In genomic region chr14:75024793-75025710, GRCm38 (mm10) we compare ENCODE assay signal across 23 mouse cellular contexts. TPM values are rescaled to one million over a fixed set of nuclear protein-coding genes. Genes with fewer than 3 reads are reported as not detected.
DNase-seq lines count a peak whose midpoint lies in the region; ATAC-seq and TF ChIP-seq lines count a peak whose summit lies in the region.
"Had no signal": no experiment of that assay in that cellular context is flagged by ENCODE, and none has a peak within 500 bp of the region (broad histone marks: within the 10 kb centered on the region; RNA-seq: fewer than 3 reads in every experiment).

No protein-coding gene starts in this region.

- WGBS in kidney, postnatal 0 days: 64% methylated on average over 8 of the region's 8 CpGs
- WGBS in forebrain, embryonic 15.5 days: 86% methylated on average over 8 of the region's 8 CpGs

- no peak overlapping the region for H3K27ac ChIP-seq in kidney, postnatal 0 days
- peak overlapping the region; percentile 74 for H3K27ac ChIP-seq in CH12.LX (ENCODE audit: insufficient read depth, low read depth)
- H3K27ac ChIP-seq in forebrain, embryonic 15.5 days (replicated peaks): no peak overlapping the region
- H3K27ac ChIP-seq: embryonic facial prominence, embryonic 12.5 days; heart, embryonic 13.5 days; hindbrain, embryonic 15.5 days; lung, embryonic 15.5 days; midbrain, embryonic 13.5 days; neural tube, embryonic 13.5 days had no signal

- no peaks in the 10 kb centered on the region for H3K9me3 ChIP-seq in kidney, postnatal 0 days (replicated peaks; ENCODE audit: low read length)
- H3K9me3 ChIP-seq in CH12.LX (replicated peaks; ENCODE audit: low read length): peaks cover 6% of the 10 kb centered on the region
- no peaks in the 10 kb centered on the region for H3K9me3 ChIP-seq in forebrain, embryonic 15.5 days
- H3K9me3 ChIP-seq: embryonic facial prominence, embryonic 12.5 days; heart, embryonic 13.5 days; hindbrain, embryonic 15.5 days; lung, embryonic 15.5 days; midbrain, embryonic 13.5 days; neural tube, embryonic 13.5 days had no signal

- dilution Hi-C loops in CH12.LX (cut with MboI; ENCODE audit: extremely low pct_ligation_motif_present, extremely low pct_unique_long_range_greater_than_20kb, low sequenced_read_pairs): no loop called here

- no peaks in the 10 kb centered on the region for H3K4me1 ChIP-seq in kidney, postnatal 0 days (replicated peaks; ENCODE audit: insufficient read depth, low read length)
- peaks cover 16 to 84% of the 10 kb centered on the region in 2 experiments for H3K4me1 ChIP-seq in CH12.LX (ENCODE audit: control insufficient read depth in 1 of 2, insufficient read depth in 2 of 2)
- H3K4me1 ChIP-seq in forebrain, embryonic 15.5 days: no peaks in the 10 kb centered on the region
- H3K4me1 ChIP-seq: embryonic facial prominence, embryonic 12.5 days; hindbrain, embryonic 15.5 days; lung, embryonic 15.5 days; midbrain, embryonic 13.5 days; neural tube, embryonic 13.5 days had no signal

- H3K27me3 ChIP-seq in kidney, postnatal 0 days (ENCODE audit: insufficient read depth, low read length): no peaks in the 10 kb centered on the region
- H3K27me3 ChIP-seq in CH12.LX (replicated peaks): no peaks in the 10 kb centered on the region
- no peaks in the 10 kb centered on the region for H3K27me3 ChIP-seq in forebrain, embryonic 15.5 days
- H3K27me3 ChIP-seq: embryonic facial prominence, embryonic 12.5 days; heart, embryonic 13.5 days; hindbrain, embryonic 15.5 days; lung, embryonic 15.5 days; midbrain, embryonic 13.5 days; neural tube, embryonic 13.5 days had no signal

- H3K9ac ChIP-seq in kidney, postnatal 0 days (ENCODE audit: low read depth, low read length): no peak overlapping the region
- H3K9ac ChIP-seq in CH12.LX (ENCODE audit: insufficient read depth, low read depth): peak overlapping the region; percentile 51
- no peak overlapping the region for H3K9ac ChIP-seq in forebrain, embryonic 15.5 days (replicated peaks)
- H3K9ac ChIP-seq: embryonic facial prominence, embryonic 12.5 days; heart, embryonic 13.5 days; hindbrain, embryonic 15.5 days; lung, embryonic 15.5 days; midbrain, embryonic 13.5 days; neural tube, embryonic 13.5 days had no signal

- peaks cover 54% of the 10 kb centered on the region for H3K79me2 ChIP-seq in CH12.LX (replicated peaks; ENCODE audit: control insufficient read depth, extremely low read depth, insufficient read depth, poor library complexity, severe bottlenecking)

- in situ Hi-C loops in CH12.LX (cut with MboI; ENCODE audit: low pct_ligation_motif_present, low pct_unique_long_range_greater_than_20kb, low sequenced_read_pairs): no loop called here

- no peak overlapping the region for H3K4me2 ChIP-seq in kidney, postnatal 0 days (ENCODE audit: low read length)
- H3K4me2 ChIP-seq in CH12.LX (ENCODE audit: insufficient read depth, low read depth, poor library complexity, severe bottlenecking): peak overlapping the region; percentile 83
- no peak overlapping the region for H3K4me2 ChIP-seq in forebrain, embryonic 15.5 days (replicated peaks)
- H3K4me2 ChIP-seq: embryonic facial prominence, embryonic 12.5 days; heart, embryonic 13.5 days; hindbrain, embryonic 15.5 days; lung, embryonic 15.5 days; midbrain, embryonic 13.5 days; neural tube, embryonic 13.5 days had no signal

- DNase-seq in kidney, postnatal 0 days (ENCODE audit: low spot score): peak; percentile 61
- no peak for DNase-seq in kidney, postnatal 4 days
- DNase-seq in 416B (ENCODE audit: low read depth) (peak; percentile 76), CH12.LX (ENCODE audit: extremely low read depth) (peak; percentile 70)
- DNase-seq in gastrocnemius, postnatal 14 days: no peak
- DNase-seq: cerebellum, adult 9-11 months; heart, postnatal 36 days; layer of hippocampus, postnatal 36 days; liver; right cerebral cortex, postnatal 14 days; thymus, postnatal 25 days had no signal

- no peak for TF ChIP-seq CTCF in kidney, postnatal 0 days (IDR thresholded peaks at IDR 0.05; ENCODE audit: low read depth)
- no peak for TF ChIP-seq CTCF in CH12.LX (conservative IDR thresholded peaks at IDR 0.05 in 1 of 2, IDR thresholded peaks at IDR 0.05 in 1 of 2; ENCODE audit: low read depth in 2 of 2, low read length in 2 of 2)

- H3K36me3 ChIP-seq in kidney, postnatal 0 days (ENCODE audit: insufficient read depth, low read length): no peaks in the 10 kb centered on the region
- peaks cover 24 to 36% of the 10 kb centered on the region in 2 experiments for H3K36me3 ChIP-seq in CH12.LX (replicated peaks in 1 of 2; ENCODE audit: control insufficient read depth in 1 of 2, insufficient read depth in 1 of 2, low read length in 1 of 2)
- H3K36me3 ChIP-seq in forebrain, embryonic 15.5 days: no peaks in the 10 kb centered on the region
- H3K36me3 ChIP-seq: embryonic facial prominence, embryonic 12.5 days; heart, embryonic 13.5 days; hindbrain, embryonic 15.5 days; lung, embryonic 15.5 days; midbrain, embryonic 13.5 days; neural tube, embryonic 13.5 days had no signal

- peak; percentile 85 for TF ChIP-seq EP300 in CH12.LX (IDR thresholded peaks at IDR 0.05; ENCODE audit: low read length)

- no peak for TF ChIP-seq RAD21 in CH12.LX (IDR thresholded peaks at IDR 0.05; ENCODE audit: low read depth, low read length)

- no peak for ATAC-seq in kidney, postnatal 0 days (replicated peaks; ENCODE audit: low FRiP score, low read depth)
- ATAC-seq in megakaryocyte, adult 5-6 weeks (ENCODE audit: poor library complexity, severe bottlenecking): peak; percentile 78
- ATAC-seq in forebrain, embryonic 15.5 days (replicated peaks): no peak
- ATAC-seq in erythroblast, adult 5-6 weeks (replicated peaks; ENCODE audit: low FRiP score, poor library complexity, severe bottlenecking): no peak
- ATAC-seq: forebrain, embryonic 14.5 days; intestine, embryonic 16.5 days; midbrain, embryonic 13.5 days; Patski had no signal

- intact Hi-C loops in gastrocnemius, postnatal 14 days (cut with DNase I; ENCODE audit: low total_unique reads): no loop called here

- no peak for TF ChIP-seq POLR2A in CH12.LX (IDR thresholded peaks at IDR 0.05; ENCODE audit: low read depth, low read length)

- no peak overlapping the region for H3K4me3 ChIP-seq in kidney, postnatal 0 days (replicated peaks; ENCODE audit: low read depth, low read length)
- H3K4me3 ChIP-seq in CH12.LX (replicated peaks in 1 of 3; ENCODE audit: low read depth in 2 of 3, low read length in 2 of 3, poor library complexity in 1 of 3): peak overlapping the region in 1 of 3 experiments; percentile 16
- H3K4me3 ChIP-seq in forebrain, embryonic 15.5 days: no peak overlapping the region
- H3K4me3 ChIP-seq: embryonic facial prominence, embryonic 12.5 days; heart, embryonic 13.5 days; hindbrain, embryonic 15.5 days; lung, embryonic 15.5 days; midbrain, embryonic 13.5 days; neural tube, embryonic 13.5 days had no signal

TF ChIP-seq in CH12.LX, 34 proteins besides CTCF, POLR2A, EP300 and RAD21 (continues in another document):
- no peak for TF ChIP-seq PAX5 (IDR thresholded peaks at IDR 0.05; ENCODE audit: low read length)
- TF ChIP-seq MYC (IDR thresholded peaks at IDR 0.05; ENCODE audit: low read depth, low read length): peak; percentile 71; the same call in 1 of the 2 replicates
- TF ChIP-seq MAZ (IDR thresholded peaks at IDR 0.05; ENCODE audit: low read depth, low read length): 0 out of 2 replicates have a peak, but pooled peaks have one; percentile 47
- TF ChIP-seq MAX (IDR thresholded peaks at IDR 0.05; ENCODE audit: low read length): 0 out of 2 replicates have a peak, but pooled peaks have one; percentile 10
- TF ChIP-seq USF1 (IDR thresholded peaks at IDR 0.05; ENCODE audit: low read depth, low read length): no peak
- peak; percentile 19; the same call in 1 of the 2 replicates for TF ChIP-seq MXI1 (IDR thresholded peaks at IDR 0.05; ENCODE audit: low read depth, low read length)
- TF ChIP-seq ZNF384 (IDR thresholded peaks at IDR 0.05; ENCODE audit: low read depth, low read length): no peak
- TF ChIP-seq ETS1 (conservative IDR thresholded peaks at IDR 0.05; ENCODE audit: low read depth, low read length): peak; percentile 84
- 0 out of 2 replicates have a peak, but pooled peaks have one; percentile 14 for TF ChIP-seq JUN (IDR thresholded peaks at IDR 0.05; ENCODE audit: insufficient read depth, low read depth, low read length)
- TF ChIP-seq E2F4 (IDR thresholded peaks at IDR 0.05; ENCODE audit: insufficient replicate concordance, low read depth, low read length): 0 out of 2 replicates have a peak, but pooled peaks have one; percentile 13
- peak; percentile 58; the same call in 1 of the 2 replicates for TF ChIP-seq MEF2A (IDR thresholded peaks at IDR 0.05; ENCODE audit: borderline replicate concordance, low read depth, low read length)
- TF ChIP-seq ZKSCAN1 (IDR thresholded peaks at IDR 0.05; ENCODE audit: borderline replicate concordance, low read depth, low read length): no peak
- 0 out of 2 replicates have a peak, but pooled peaks have one; percentile 15 for TF ChIP-seq KAT2A (IDR thresholded peaks at IDR 0.05; ENCODE audit: insufficient replicate concordance, low read length)
- TF ChIP-seq TCF12 (IDR thresholded peaks at IDR 0.05; ENCODE audit: low read depth, low read length): peak; percentile 50; the same call in 1 of the 2 replicates
- peak; percentile 83 for TF ChIP-seq SIN3A (IDR thresholded peaks at IDR 0.05; ENCODE audit: low read length)
- TF ChIP-seq CHD2 (IDR thresholded peaks at IDR 0.05; ENCODE audit: low read length): peak; percentile 50; the same call in 1 of the 2 replicates
- TF ChIP-seq NELFE (IDR thresholded peaks at IDR 0.05; ENCODE audit: low read depth, low read length): no peak
- no peak for TF ChIP-seq GABPA (IDR thresholded peaks at IDR 0.05; ENCODE audit: insufficient replicate concordance, low read depth, low read length)
- no peak for TF ChIP-seq USF2 (conservative IDR thresholded peaks at IDR 0.05; ENCODE audit: low read depth, low read length)
- no peak for TF ChIP-seq POLR2AphosphoS2 (IDR thresholded peaks at IDR 0.05; ENCODE audit: low read depth, low read length)
- TF ChIP-seq NRF1 (IDR thresholded peaks at IDR 0.05; ENCODE audit: low read depth, low read length): no peak
- peak; percentile 59; the same call in 1 of the 2 replicates for TF ChIP-seq CHD1 (IDR thresholded peaks at IDR 0.05; ENCODE audit: low read depth, low read length)

RNA-seq across cellular contexts. Expression of gene Rubcnl, which starts 9.2 kb away (rescaled TPM):
- polyA plus RNA-seq in kidney, postnatal 0 days (2015; fragmentation: Nextera tagmentation; extraction: Ambion mirVana): 0.22 and 0.45 TPM in 2 replicates
- total RNA-seq in CH12.LX (2012; rRNA removed) (23.5 and 24.9 TPM in 2 replicates), CH12.LX (2014; rRNA removed) (24.6 and 24.7 TPM in 2 replicates)
- polyA plus RNA-seq in CH12.LX (2012; ENCODE audit: insufficient read length, low read depth): 21.8 and 27.2 TPM in 2 replicates
- 13.8 and 14.0 TPM in 2 replicates for total RNA-seq in megakaryocyte, adult 5-6 weeks (2015)
- total RNA-seq in megakaryocyte, adult 5-6 weeks (2017): 15.7 and 17.5 TPM in 2 replicates
- polyA plus RNA-seq in forebrain, embryonic 15.5 days (2015; fragmentation: Nextera tagmentation; extraction: Ambion mirVana): 0.28 and 0.42 TPM in 2 replicates
- total RNA-seq in gastrocnemius, postnatal 14 days (2021): under 1 TPM; 0.21 to 0.29 TPM
- 1.9 and 7.5 TPM in 2 replicates for total RNA-seq in erythroblast, adult 5-6 weeks (2015; ENCODE audit: low replicate concordance)
- 0.28 and 1.2 TPM in 2 replicates for total RNA-seq in erythroblast, adult 5-6 weeks (2017; ENCODE audit: low replicate concordance)

Comparison
In these comparisons a context has a peak if more than half of its experiments do, and no peak if none do; other contexts are left out.
1. DNase-seq: peak in kidney, postnatal 0 days (single experiment), 416B (single experiment) and CH12.LX (single experiment); none in kidney, postnatal 4 days (0 of 2) and gastrocnemius, postnatal 14 days (single experiment).